Mouse (Mus musculus) embryonic facial prominence, embryonic 11.5 days (tissue): ENCODE measurements around the gene Olfr869. TPM values are rescaled to one million over a fixed set of nuclear protein-coding genes. Genes with fewer than 3 reads are reported as not detected.

Experiments used
- ATAC-seq: fragments of 200-750 bp; cut with Nextera tagmentation; replicated peaks from 2 replicates; pipeline ENCODE4 v1.8.0; 2017; ENCODE audit warnings: low read depth; ENCODE audit not compliant: insufficient number of reproducible peaks, low FRiP score, low TSS enrichment
- DNase-seq: peaks from one replicate; pipeline ENCODE4 v3.0.0-alpha.2; 2015; ENCODE audit warnings: low spot score
- H3K27ac ChIP-seq: fragments of 300-500 bp; sonication (generic); replicated peaks from 2 replicates; pipeline ENCODE4 v1.5.1; 2014; ENCODE audit warnings: mild to moderate bottlenecking, low read depth, low read length, control low read depth
- H3K27me3 ChIP-seq: fragments of 300-500 bp; sonication (generic); 2 replicates; pipeline ENCODE4 v1.6.1; 2014; ENCODE audit warnings: mild to moderate bottlenecking, low read length, moderate library complexity, mixed read lengths; ENCODE audit not compliant: control insufficient read depth, insufficient read depth
- H3K36me3 ChIP-seq: fragments of 300-500 bp; sonication (generic); replicated peaks from 2 replicates; pipeline ENCODE4 v1.6.1; 2014; ENCODE audit warnings: low read depth, mild to moderate bottlenecking, low read length, moderate library complexity, mixed read lengths; ENCODE audit not compliant: control insufficient read depth, insufficient read depth
- H3K4me1 ChIP-seq: fragments of 300-500 bp; sonication (generic); 2 replicates; pipeline ENCODE4 v1.6.1; 2014; ENCODE audit warnings: low read length, mixed read lengths; ENCODE audit not compliant: control insufficient read depth, insufficient read depth
- H3K4me2 ChIP-seq: fragments of 300-500 bp; sonication (generic); 2 replicates; pipeline ENCODE4 v1.6.1; 2014; ENCODE audit warnings: low read depth, mild to moderate bottlenecking, control low read depth, low read length, moderate library complexity
- H3K4me3 ChIP-seq: fragments of 300-500 bp; sonication (generic); 2 replicates; pipeline ENCODE4 v1.5.1; 2014; ENCODE audit warnings: low read depth, low read length, control low read depth
- H3K9ac ChIP-seq: fragments of 300-500 bp; sonication (generic); replicated peaks from 2 replicates; pipeline ENCODE4 v1.6.1; 2014; ENCODE audit warnings: mild to moderate bottlenecking, control low read depth, low read length
- H3K9me3 ChIP-seq: fragments of 300-500 bp; sonication (generic); replicated peaks from 2 replicates; pipeline ENCODE4 v1.6.1; 2016; ENCODE audit warnings: mild to moderate bottlenecking, low read length, inconsistent platforms, mixed read lengths; ENCODE audit not compliant: control insufficient read depth
- WGBS: fragments of 180-500 bp; shearing (Covaris S2); extraction: QIAGEN DNeasy Blood & Tissue Kit; methylation state at CpG from one replicate; pipeline ENCODE4 v1.1.7; 2014; 5-methylcytosine and 5-hydroxymethylcytosine counted together
- polyA plus RNA-seq: library from polyadenylated mRNA; unstranded; fragments of >200 nt; fragmentation: Nextera tagmentation; extraction: Ambion mirVana; gene quantifications from 2 replicates; pipeline ENCODE4 v1.2.1, GENCODE M21; 2014

Gene Olfr869
- not detected in 2 replicates for polyA plus RNA-seq

DNA sequence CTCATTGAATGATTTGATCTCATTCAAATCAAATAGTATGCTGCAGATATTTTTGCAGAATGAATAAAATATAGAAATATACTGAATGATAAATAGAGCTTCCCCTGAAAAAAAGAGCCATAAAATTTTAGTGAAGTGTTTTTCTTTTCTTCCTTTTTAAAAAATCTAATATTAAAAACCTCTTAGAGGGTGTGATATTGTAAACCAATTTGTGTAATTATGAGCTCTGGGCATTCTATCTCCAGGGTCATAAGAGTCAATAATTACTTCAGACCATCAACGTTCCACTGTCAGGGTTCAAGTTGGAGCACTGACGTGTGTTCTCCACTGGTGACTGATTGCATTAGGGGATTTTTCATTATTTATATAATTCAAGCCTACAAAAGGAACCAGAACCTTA is at the start of gene Olfr869:
TSS of gene Olfr869 (plus strand) at position 301 of the 400 bp plus-strand sequence.
- Histone ChIP-seq H3K9me3 (no peaks in the 10 kb centered on the region), H3K27me3 (no peaks in the 10 kb centered on the region), H3K36me3 (no peaks in the 10 kb centered on the region), H3K4me3 (no peak within 1 kb of the TSS), H3K9ac (no peak within 1 kb of the TSS), H3K4me2 (no peak within 1 kb of the TSS), H3K4me1 (no peaks in the 10 kb centered on the region), H3K27ac (no peak within 1 kb of the TSS)
- ATAC-seq: no peak
- WGBS: 84% methylated on average over 2 of the region's 2 CpGs
- no peak for DNase-seq

DNA sequence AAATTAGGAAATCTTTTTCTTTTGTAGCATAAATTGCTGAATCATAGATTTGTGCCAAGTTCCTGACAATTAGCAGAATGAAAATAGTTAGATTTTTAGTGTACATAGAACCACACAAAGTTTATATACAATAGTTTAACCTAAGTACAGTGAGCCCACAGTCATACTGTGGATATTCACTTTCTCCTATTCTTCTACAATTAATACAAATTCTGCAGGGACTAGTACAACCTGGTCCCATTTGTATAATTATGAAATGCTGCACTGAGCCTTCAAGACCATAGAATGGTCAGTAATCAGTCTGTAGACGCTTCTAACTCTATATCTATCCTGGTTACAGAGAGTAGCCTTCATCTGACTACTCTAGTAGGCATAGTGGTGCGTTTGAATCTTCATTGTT is 30.5 kb upstream of the Olfr869 start, which contains the start of gene Olfr868:
TSS of gene Olfr868 (plus strand) at position 301 of the 400 bp plus-strand sequence.
- no peak within 1 kb of the TSS for H3K9ac ChIP-seq
- no peak within 1 kb of the TSS for H3K4me3 ChIP-seq
- no peak within 1 kb of the TSS for H3K4me2 ChIP-seq
- WGBS: 39% methylated on average over 2 of the region's 2 CpGs
- no peak within 1 kb of the TSS for H3K27ac ChIP-seq
- no peaks in the 10 kb centered on the region for H3K4me1 ChIP-seq
- ATAC-seq (no peak), DNase-seq (no peak)
- no peaks in the 10 kb centered on the region for H3K27me3 ChIP-seq
- no peaks in the 10 kb centered on the region for H3K36me3 ChIP-seq
- H3K9me3 ChIP-seq: no peaks in the 10 kb centered on the region; the same call in 1 of the 2 replicates

DNA sequence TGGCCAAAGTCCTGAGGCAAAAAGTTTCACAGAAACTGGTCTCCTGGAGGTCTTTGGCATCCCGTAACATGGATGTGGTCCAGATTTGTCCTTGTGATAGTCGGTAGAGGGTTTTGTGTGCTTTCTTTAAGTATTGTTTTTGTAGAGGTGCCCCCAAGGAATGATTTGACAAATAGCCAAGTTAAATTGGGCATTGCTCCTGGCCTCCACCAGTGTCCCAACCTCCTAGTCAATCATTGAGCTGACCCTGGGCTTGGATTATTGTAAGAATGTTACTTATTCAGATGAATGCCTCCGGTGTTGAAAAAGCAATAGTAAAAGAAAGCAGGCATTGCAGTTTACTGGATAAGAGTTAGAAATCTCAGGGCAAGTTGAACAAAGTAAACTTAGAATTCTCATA is 20.9 kb downstream of the Olfr869 start:
- Histone ChIP-seq H3K4me2 (no peak overlapping the region), H3K36me3 (no peaks in the 10 kb centered on the region), H3K27ac (no peak overlapping the region), H3K9me3 (no peaks in the 10 kb centered on the region; the same call in 1 of the 2 replicates), H3K9ac (no peak overlapping the region), H3K4me3 (no peak overlapping the region), H3K4me1 (no peaks in the 10 kb centered on the region), H3K27me3 (no peaks in the 10 kb centered on the region)
- 87% methylated on average over 3 of the region's 3 CpGs for WGBS
- ATAC-seq (no peak), DNase-seq (no peak)

DNA sequence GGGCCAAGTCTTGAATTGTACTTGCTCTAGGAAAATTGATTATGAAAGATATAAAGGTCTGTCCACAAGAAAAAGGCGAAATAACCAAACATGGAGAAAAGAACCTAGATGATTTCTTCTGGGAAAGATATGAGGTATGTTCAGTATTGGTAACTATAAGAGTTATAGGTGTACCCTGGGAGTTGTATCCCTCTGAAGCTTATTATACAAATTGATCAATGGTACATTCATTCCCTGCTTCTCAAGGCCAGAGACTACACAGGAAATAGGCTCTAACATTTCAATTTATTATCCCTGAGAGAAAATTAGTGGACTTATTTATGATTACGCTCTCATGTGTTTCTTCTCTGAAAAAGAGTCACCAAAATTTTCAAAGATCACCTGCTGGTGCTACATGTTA is 45.1 kb downstream of the Olfr869 start, which contains the start of gene Olfr870:
TSS of gene Olfr870 (minus strand) at position 101 of the 400 bp plus-strand sequence.
- no peaks in the 10 kb centered on the region for H3K4me1 ChIP-seq
- no peak within 1 kb of the TSS for H3K27ac ChIP-seq
- DNase-seq (no peak), ATAC-seq (no peak)
- no peak within 1 kb of the TSS for H3K4me3 ChIP-seq
- no peak within 1 kb of the TSS for H3K4me2 ChIP-seq
- H3K9ac ChIP-seq: no peak within 1 kb of the TSS
- WGBS: 79% methylated on average over 2 of the region's 2 CpGs
- H3K9me3 ChIP-seq: no peaks in the 10 kb centered on the region
- no peaks in the 10 kb centered on the region for H3K27me3 ChIP-seq
- H3K36me3 ChIP-seq: no peaks in the 10 kb centered on the region

DNA sequence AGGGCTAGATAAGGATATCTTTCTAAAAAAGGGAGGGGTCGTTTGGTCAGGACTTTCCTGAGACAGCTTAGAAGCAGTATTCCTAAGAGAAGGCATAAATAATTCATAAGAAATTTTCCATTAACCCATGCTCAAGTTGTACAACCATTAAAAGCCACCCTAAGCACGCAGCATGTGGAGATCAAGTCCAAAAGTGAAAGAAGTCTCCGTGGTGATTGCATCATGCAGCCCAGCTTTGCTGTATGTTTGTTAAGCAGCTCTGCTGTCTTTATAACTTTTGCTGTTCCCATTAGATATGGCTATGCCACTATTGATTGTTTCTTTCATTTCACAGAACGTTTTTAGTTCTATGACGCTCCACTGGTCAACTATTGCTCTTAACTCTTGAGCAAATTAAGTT is 50.7 kb downstream of the Olfr869 start:
- Histone ChIP-seq H3K4me3 (no peak overlapping the region), H3K27me3 (no peaks in the 10 kb centered on the region), H3K9ac (no peak overlapping the region), H3K27ac (no peak overlapping the region), H3K4me1 (no peaks in the 10 kb centered on the region), H3K36me3 (no peaks in the 10 kb centered on the region), H3K9me3 (no peaks in the 10 kb centered on the region), H3K4me2 (no peak overlapping the region)
- 67% methylated on average over 5 of the region's 5 CpGs for WGBS
- DNase-seq: no peak
- no peak for ATAC-seq

Other genes with a start within 250 kb of the Olfr869 start
- not detected in 2 replicates for gene Olfr862, start 241.0 kb upstream of the Olfr869 start, polyA plus RNA-seq
- 0.20 and 0.28 TPM in 2 replicates for gene Olfr77, start 212.1 kb upstream of the Olfr869 start, polyA plus RNA-seq
- gene Olfr866, start 101.0 kb upstream of the Olfr869 start, polyA plus RNA-seq: not detected in 2 replicates
- not detected in 2 replicates for gene Olfr867, start 71.4 kb upstream of the Olfr869 start, polyA plus RNA-seq
- not detected in 2 replicates for gene Olfr868, start 30.4 kb upstream of the Olfr869 start, polyA plus RNA-seq
- not detected in 2 replicates for gene Olfr870, start 45.0 kb downstream of the Olfr869 start, polyA plus RNA-seq
- gene Olfr871, start 83.2 kb downstream of the Olfr869 start, polyA plus RNA-seq: not detected in 2 replicates
- gene Olfr872, start 108.1 kb downstream of the Olfr869 start, polyA plus RNA-seq: not detected in 2 replicates
- gene Olfr39, start 153.3 kb downstream of the Olfr869 start, polyA plus RNA-seq: not detected in 2 replicates
- not detected in 2 replicates for gene Olfr873, start 169.5 kb downstream of the Olfr869 start, polyA plus RNA-seq
- 0.11 TPM in 1 of 2 replicates, not detected in the other for gene Olfr18, start 207.1 kb downstream of the Olfr869 start, polyA plus RNA-seq